Mouse (Mus musculus) layer of hippocampus, postnatal 10 days (tissue): Measurements from ENCODE around the gene Themis2. TPM values are rescaled to one million over a fixed set of nuclear protein-coding genes. Genes with fewer than 3 reads are reported as not detected.

Experiments
- total RNA-seq, 2 experiments: library from RNA; stranded (reverse); gene quantifications; 2 replicates each; pipeline ENCODE4 v1.2.3; 2021

The Themis2 gene
- total RNA-seq, 2 experiments from 2014 or later, result 0.71 to 0.87 TPM

Other genes starting within 250 kb of the Themis2 start
- 1 to 10 TPM; 1.0 to 1.3 TPM for gene Ptafr, start 232.3 kb downstream of the Themis2 start, total RNA-seq
- gene Eya3, start 157.4 kb downstream of the Themis2 start, total RNA-seq, result 10 to 100 TPM; 16.3 to 23.3 TPM
- gene Xkr8, start 63.8 kb downstream of the Themis2 start, total RNA-seq, result 1 to 10 TPM; 2.2 to 2.8 TPM
- 1 to 10 TPM in 1 of 2 experiments, under 1 TPM in 1; 0.87 to 1.2 TPM for gene Smpdl3b, start 39.1 kb downstream of the Themis2 start, total RNA-seq
- gene Rpa2, start 28.1 kb downstream of the Themis2 start, total RNA-seq, result 10 to 100 TPM; 14.1 to 15.7 TPM
- 10 to 100 TPM; 42.8 to 50.4 TPM for gene Ppp1r8, start 46.8 kb upstream of the Themis2 start, total RNA-seq
- gene Stx12, start 88.1 kb upstream of the Themis2 start, total RNA-seq, result 100 to 1,000 TPM; 113 to 115 TPM
- 10 to 100 TPM; 26.6 to 28.0 TPM for gene Fam76a, start 126.2 kb upstream of the Themis2 start, total RNA-seq
- gene Fgr, start 177.7 kb upstream of the Themis2 start, total RNA-seq, result under 1 TPM; 0.13 to 0.46 TPM
- gene Ahdc1, start 214.9 kb upstream of the Themis2 start, total RNA-seq, result 100 to 1,000 TPM in 1 of 2 experiments, 10 to 100 TPM in 1; 98.1 to 103 TPM